Mouse (Mus musculus) midbrain, embryonic 13.5 days (tissue): Measurements from ENCODE around the gene Eps15l1. TPM values are rescaled to one million over a fixed set of nuclear protein-coding genes. Genes with fewer than 3 reads are reported as not detected.

Experiments used
- ATAC-seq: fragments of 200-750 bp; cut with Nextera tagmentation; 2 replicates; pipeline ENCODE4 v1.8.0; 2017; ENCODE audit warnings: mild to moderate bottlenecking, moderate TSS enrichment, moderate library complexity
- H3K27ac ChIP-seq: fragments of 300-500 bp; sonication (generic); 2 replicates; pipeline ENCODE4 v1.5.1; 2015; ENCODE audit warnings: inconsistent platforms, mild to moderate bottlenecking, moderate library complexity
- H3K27me3 ChIP-seq: fragments of 300-500 bp; sonication (generic); 2 replicates; pipeline ENCODE4 v1.6.1; 2015; ENCODE audit warnings: mild to moderate bottlenecking, inconsistent platforms
- H3K36me3 ChIP-seq: fragments of 300-500 bp; sonication (generic); 2 replicates; pipeline ENCODE4 v1.6.1; 2015; ENCODE audit warnings: mild to moderate bottlenecking, inconsistent platforms
- H3K4me1 ChIP-seq: fragments of 300-500 bp; sonication (generic); replicated peaks from 2 replicates; pipeline ENCODE4 v1.6.1; 2015; ENCODE audit warnings: inconsistent platforms
- H3K4me2 ChIP-seq: fragments of 300-500 bp; sonication (generic); replicated peaks from 2 replicates; pipeline ENCODE4 v1.6.1; 2015; ENCODE audit warnings: moderate library complexity, mild to moderate bottlenecking, inconsistent platforms
- H3K4me3 ChIP-seq: fragments of 300-500 bp; sonication (generic); replicated peaks from 2 replicates; pipeline ENCODE4 v1.5.1; 2015; ENCODE audit warnings: mild to moderate bottlenecking, inconsistent platforms
- H3K9ac ChIP-seq: fragments of 300-500 bp; sonication (generic); replicated peaks from 2 replicates; pipeline ENCODE4 v1.6.1; 2015; ENCODE audit warnings: mild to moderate bottlenecking, inconsistent platforms
- H3K9me3 ChIP-seq: fragments of 300-500 bp; sonication (generic); 2 replicates; pipeline ENCODE4 v1.6.1; 2016; ENCODE audit warnings: mild to moderate bottlenecking, inconsistent platforms
- whole genome bisulfite sequencing: fragments of 180-500 bp; shearing (Covaris S2); methylation state at CpG from one replicate; pipeline ENCODE4 v1.1.7; 2015; 5-methylcytosine and 5-hydroxymethylcytosine counted together
- polyA plus RNA-seq: library from polyadenylated mRNA; unstranded; fragments of >200 nt; fragmentation: Nextera tagmentation; extraction: Ambion mirVana; gene quantifications from 2 replicates; pipeline ENCODE4 v1.2.1, GENCODE M21; 2015

The Eps15l1 gene
- 69.2 and 72.1 TPM in 2 replicates for polyA plus RNA-seq

DNA sequence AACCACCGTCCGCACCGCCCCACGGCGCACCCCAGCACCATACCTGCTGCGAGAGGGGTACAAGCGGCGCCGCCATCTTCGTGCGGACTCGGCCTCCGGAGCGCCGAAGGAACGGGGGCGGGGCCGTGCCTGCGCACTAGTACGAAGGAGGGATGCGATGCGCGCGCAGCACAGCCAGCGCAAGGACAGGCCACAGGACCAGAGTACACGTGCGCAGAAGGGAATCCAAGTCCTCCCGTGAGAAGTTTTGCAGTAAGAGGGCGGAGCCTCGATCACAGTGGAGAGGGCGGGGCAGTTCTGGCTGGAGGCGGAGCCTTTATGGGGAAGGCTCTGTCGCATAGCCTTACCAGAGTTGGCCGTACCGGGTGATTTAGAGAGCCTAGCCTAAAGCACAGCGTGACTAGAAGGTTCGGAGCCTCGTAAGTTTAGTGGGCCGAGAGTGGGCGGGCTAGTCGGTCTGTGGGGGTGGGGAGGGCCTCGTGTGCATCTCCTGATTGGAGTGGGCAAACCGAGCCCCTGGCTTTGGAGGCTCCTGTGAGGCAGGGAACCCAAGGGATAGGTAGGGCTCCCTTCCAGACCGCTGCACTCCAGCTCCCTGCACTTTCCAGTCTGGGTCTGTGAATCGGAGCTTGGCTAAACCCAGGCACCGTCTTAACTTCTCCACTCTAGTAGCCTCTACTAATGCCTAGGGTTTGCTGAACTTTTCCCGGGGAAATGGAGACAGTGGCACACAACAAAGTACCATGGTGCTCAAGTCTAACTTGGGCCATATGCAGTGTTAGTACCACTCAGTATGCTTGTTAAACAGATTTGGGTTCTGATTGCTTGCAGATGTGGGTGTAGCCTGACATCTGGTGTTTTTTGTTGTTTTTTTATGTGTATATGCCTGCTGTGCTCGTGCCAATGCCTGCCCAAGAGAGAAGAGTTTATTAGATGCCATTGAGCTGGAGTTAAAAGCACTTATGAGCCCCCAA is at the start of gene Eps15l1:
Eps15l1 (minus strand) TSS at position 99 of the 974 bp plus-strand sequence.
- peak; percentile 98 for ATAC-seq
- Histone ChIP-seq H3K27ac (peak within 1 kb of the TSS; percentile 90), H3K4me3 (peak within 1 kb of the TSS; percentile 91), H3K9ac (peak within 1 kb of the TSS; percentile 94), H3K27me3 (no peaks in the 10 kb centered on the region), H3K4me2 (peak within 1 kb of the TSS; percentile 75), H3K36me3 (peaks cover 5% of the 10 kb centered on the region; the same call in 1 of the 2 replicates), H3K4me1 (peaks cover 45% of the 10 kb centered on the region), H3K9me3 (no peaks in the 10 kb centered on the region)
- WGBS = under 1% methylated on average over 48 of the region's 48 CpGs

DNA sequence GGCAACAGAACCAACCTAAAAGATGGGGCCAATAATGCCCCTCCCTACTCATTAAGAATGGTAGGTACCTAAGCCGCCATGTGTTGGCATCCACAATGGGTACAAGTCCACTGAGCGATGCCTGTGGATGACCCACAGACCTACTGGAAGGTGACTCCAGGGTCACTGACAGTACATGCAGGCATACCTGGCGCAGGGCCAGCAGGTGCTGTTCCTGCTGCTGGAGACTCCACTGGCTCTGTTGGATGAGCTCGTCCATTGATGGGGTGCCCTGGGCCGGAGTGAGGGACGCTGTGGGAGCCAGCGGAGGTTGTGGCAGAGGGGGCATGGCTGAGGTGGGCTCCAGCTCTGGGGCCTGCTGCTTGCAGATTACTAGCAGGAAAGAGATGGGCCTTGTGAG is 49.4 kb upstream of the Eps15l1 start:
- no peak overlapping the region for H3K4me3 ChIP-seq
- H3K9ac ChIP-seq = no peak overlapping the region
- no peaks in the 10 kb centered on the region for H3K27me3 ChIP-seq
- no peak for ATAC-seq
- H3K4me1 ChIP-seq = peaks cover 17% of the 10 kb centered on the region
- H3K4me2 ChIP-seq = no peak overlapping the region
- no peak overlapping the region for H3K27ac ChIP-seq
- 94% methylated on average over 7 of the region's 7 CpGs for WGBS
- H3K36me3 ChIP-seq = peaks cover 77% of the 10 kb centered on the region
- no peaks in the 10 kb centered on the region for H3K9me3 ChIP-seq

DNA sequence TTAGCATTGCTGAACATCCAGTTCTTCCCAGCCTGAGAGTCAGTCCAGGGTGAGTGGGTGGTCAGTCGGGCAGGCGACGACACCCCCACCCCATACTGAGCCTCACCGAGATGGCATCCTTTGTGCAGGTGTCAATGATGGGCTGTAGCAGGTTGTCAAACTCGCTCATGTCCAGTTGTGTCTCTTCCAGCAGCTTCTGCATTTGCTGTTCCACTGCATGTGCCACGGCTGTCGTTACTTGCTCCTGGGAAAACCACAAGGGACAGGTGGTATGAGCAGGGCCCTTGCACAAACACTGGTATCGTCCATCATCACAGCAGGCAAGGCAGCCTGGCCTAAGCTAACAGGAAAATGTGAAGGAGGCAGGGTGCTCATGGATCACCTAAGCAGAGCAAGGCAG is 48.7 kb upstream of the Eps15l1 start:
- ATAC-seq = no peak
- Histone ChIP-seq H3K4me2 (no peak overlapping the region), H3K9me3 (no peaks in the 10 kb centered on the region), H3K4me1 (peaks cover 14% of the 10 kb centered on the region), H3K36me3 (peaks cover 84% of the 10 kb centered on the region), H3K27ac (no peak overlapping the region), H3K4me3 (no peak overlapping the region), H3K27me3 (no peaks in the 10 kb centered on the region), H3K9ac (no peak overlapping the region)
- 96% methylated on average over 8 of the region's 8 CpGs for WGBS

DNA sequence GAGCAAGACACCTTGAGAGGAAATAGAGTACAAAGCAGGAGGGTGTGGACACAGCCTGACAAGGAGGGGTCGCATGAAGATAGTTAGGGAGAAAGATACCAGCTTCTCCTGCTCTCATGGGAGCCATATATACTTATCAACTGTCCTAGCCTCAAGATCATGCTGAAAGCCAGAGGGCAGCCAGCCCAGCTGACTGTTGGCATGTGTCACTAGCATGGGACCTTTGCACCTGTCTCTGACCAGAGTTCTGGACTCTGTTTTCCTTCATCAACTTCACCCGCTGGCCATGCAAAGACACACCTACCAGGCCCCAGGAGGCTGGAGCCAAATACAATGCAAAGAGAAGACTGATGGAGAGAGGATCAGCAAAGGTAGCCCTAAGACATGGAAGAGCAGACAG is 48.0 kb upstream of the Eps15l1 start:
- no peak overlapping the region for H3K4me2 ChIP-seq
- WGBS = 94% methylated on average over 2 of the region's 2 CpGs

DNA sequence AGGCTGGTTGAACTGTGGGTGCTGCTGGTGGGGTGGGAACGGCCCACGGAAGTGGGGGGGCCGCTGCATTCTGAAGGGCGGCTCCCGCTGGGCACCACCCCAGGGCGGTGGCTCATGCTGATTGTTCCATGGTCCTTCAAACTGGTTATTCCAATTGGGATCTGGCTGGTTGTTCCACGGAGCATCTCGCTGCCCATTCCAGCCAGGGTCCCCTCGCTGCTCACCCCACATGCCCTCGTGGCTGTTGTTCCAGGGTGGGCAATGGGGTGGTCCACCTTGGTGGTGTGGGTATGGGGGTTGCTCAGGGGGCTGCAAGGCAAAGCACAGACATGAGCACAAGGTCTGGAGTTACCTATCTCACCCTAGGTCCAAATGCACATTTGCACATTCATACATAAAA is 43.0 kb upstream of the Eps15l1 start:
- H3K27me3 ChIP-seq = no peaks in the 10 kb centered on the region
- no peak for ATAC-seq
- no peak overlapping the region for H3K4me2 ChIP-seq
- H3K27ac ChIP-seq = no peak overlapping the region
- no peaks in the 10 kb centered on the region for H3K9me3 ChIP-seq
- H3K4me3 ChIP-seq = no peak overlapping the region
- H3K9ac ChIP-seq = no peak overlapping the region
- WGBS = 96% methylated on average over 10 of the region's 10 CpGs
- no peaks in the 10 kb centered on the region for H3K4me1 ChIP-seq
- peaks cover 99% of the 10 kb centered on the region for H3K36me3 ChIP-seq

More for the DNA sequence above, 48.0 kb upstream of the Eps15l1 start:
- H3K27me3 ChIP-seq = no peaks in the 10 kb centered on the region
- H3K36me3 ChIP-seq = peaks cover 92% of the 10 kb centered on the region
- no peak overlapping the region for H3K4me3 ChIP-seq
- H3K27ac ChIP-seq = no peak overlapping the region
- H3K9me3 ChIP-seq = no peaks in the 10 kb centered on the region
- H3K4me1 ChIP-seq = peaks cover 12% of the 10 kb centered on the region
- ATAC-seq = no peak
- no peak overlapping the region for H3K9ac ChIP-seq

DNA sequence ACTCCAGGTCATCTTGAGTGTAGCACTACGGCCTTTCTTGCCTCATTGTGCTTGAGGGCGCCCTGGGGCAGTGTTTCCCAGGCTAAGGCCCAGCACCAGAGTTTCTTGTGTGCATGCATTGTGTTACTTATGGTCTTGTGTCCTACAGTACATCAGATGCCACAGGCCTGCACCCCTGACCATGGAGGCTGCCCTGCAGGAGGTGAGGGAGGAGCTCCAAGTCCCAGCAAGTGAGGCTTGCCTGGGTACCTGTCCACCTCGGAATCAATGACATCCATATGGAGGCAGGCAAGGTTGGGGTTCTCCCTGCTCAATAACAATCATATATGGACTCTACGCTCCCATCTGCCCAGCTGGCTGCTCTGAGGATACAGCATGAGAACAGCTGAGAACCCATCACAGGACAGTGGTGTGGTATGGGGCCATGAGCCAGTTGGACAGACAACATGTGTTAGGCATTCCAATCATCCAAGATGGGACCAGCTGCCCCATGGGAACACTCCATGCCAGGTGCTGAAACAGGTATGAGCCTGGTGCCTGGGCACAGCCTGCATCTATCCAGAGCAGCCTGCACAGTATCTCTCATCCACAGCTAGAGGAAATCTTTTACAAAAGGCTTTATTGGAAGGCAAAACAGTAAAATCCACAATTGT is 38.7 kb upstream of the Eps15l1 start:
- H3K4me2 ChIP-seq = no peak overlapping the region
- H3K9me3 ChIP-seq = no peaks in the 10 kb centered on the region
- no peak for ATAC-seq
- H3K4me3 ChIP-seq = no peak overlapping the region
- H3K27ac ChIP-seq = no peak overlapping the region
- H3K36me3 ChIP-seq = peaks cover 86% of the 10 kb centered on the region
- no peaks in the 10 kb centered on the region for H3K4me1 ChIP-seq
- H3K27me3 ChIP-seq = no peaks in the 10 kb centered on the region
- 91% methylated on average over 4 of the region's 4 CpGs for WGBS
- no peak overlapping the region for H3K9ac ChIP-seq

DNA sequence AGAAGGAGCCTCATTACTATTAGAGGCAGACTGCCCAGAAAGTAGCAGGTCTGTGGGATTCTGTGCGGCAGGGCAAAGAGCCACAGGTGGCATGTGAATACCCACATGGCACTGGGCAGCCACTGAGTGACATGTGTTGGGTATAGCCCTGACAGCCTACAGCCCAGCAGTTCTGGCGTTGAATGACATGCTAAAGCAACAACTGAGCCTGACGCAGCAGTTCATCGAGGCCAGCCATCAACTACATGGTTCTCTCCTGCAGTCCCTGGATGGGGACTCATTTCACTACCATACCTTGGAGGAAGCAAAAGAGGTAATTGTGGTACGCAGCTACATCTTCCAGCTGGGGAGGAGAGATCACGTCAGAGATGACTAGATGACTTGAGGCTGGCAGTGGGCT is 37.2 kb upstream of the Eps15l1 start:
- ATAC-seq = no peak
- H3K4me3 ChIP-seq = no peak overlapping the region
- no peaks in the 10 kb centered on the region for H3K4me1 ChIP-seq
- peaks cover 86% of the 10 kb centered on the region for H3K36me3 ChIP-seq
- H3K27ac ChIP-seq = no peak overlapping the region
- H3K9ac ChIP-seq = no peak overlapping the region
- H3K9me3 ChIP-seq = 0 out of 2 replicates have a peak, but pooled peaks cover 5% of the 10 kb centered on the region
- 93% methylated on average over 6 of the region's 6 CpGs for WGBS
- no peak overlapping the region for H3K4me2 ChIP-seq
- no peaks in the 10 kb centered on the region for H3K27me3 ChIP-seq

DNA sequence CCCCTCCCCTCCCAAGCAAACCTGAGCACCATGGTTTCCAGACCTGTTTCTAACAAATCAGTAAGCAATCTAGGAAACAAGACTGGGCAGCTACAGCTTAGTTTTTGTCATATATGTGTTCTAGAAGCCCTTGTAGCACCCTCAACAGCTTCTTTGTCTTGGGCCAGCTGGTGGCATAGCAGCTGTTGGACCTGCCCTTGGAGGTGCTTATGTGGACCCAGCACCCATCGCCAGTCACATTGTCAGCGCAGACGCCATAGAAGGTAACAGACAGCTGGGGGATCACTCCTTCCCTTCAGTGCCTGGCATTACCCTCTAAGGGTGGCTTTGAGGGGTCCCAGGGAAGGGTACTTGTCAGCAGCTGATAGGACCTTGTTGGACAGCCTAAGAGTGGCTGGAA is 36.5 kb upstream of the Eps15l1 start:
- 0 out of 2 replicates have a peak, but pooled peaks cover 5% of the 10 kb centered on the region for H3K9me3 ChIP-seq
- no peak overlapping the region for H3K9ac ChIP-seq
- WGBS = 89% methylated on average over 3 of the region's 3 CpGs
- H3K4me1 ChIP-seq = no peaks in the 10 kb centered on the region
- no peaks in the 10 kb centered on the region for H3K27me3 ChIP-seq
- no peak for ATAC-seq
- H3K36me3 ChIP-seq = peaks cover 86% of the 10 kb centered on the region
- H3K4me3 ChIP-seq = no peak overlapping the region
- no peak overlapping the region for H3K4me2 ChIP-seq
- no peak overlapping the region for H3K27ac ChIP-seq

DNA sequence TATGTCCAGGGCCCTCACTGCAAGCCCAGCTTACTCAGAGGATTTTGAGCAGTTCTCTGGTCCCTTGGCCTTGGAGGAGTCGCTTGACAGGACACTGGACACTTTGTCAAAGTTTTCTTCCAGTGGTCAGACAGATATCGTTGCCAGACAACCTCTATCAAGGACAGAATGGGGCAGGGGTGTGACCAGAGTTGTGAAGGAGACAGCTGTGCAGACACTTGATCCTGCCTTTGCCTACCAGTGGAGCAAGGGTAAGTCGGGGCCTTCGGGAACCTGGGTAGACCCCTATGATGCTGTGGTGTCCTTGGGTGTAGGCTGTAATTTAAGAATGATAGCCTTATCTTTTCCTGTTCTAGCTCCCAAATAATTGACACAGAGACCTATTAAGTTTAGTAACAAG is 34.1 kb upstream of the Eps15l1 start:
- Histone ChIP-seq H3K4me1 (no peaks in the 10 kb centered on the region), H3K36me3 (peaks cover 82% of the 10 kb centered on the region), H3K9ac (no peak overlapping the region), H3K4me3 (no peak overlapping the region), H3K27ac (no peak overlapping the region), H3K9me3 (0 out of 2 replicates have a peak, but pooled peaks cover 5% of the 10 kb centered on the region), H3K4me2 (no peak overlapping the region), H3K27me3 (no peaks in the 10 kb centered on the region)
- ATAC-seq = no peak
- 92% methylated on average over 4 of the region's 4 CpGs for WGBS

DNA sequence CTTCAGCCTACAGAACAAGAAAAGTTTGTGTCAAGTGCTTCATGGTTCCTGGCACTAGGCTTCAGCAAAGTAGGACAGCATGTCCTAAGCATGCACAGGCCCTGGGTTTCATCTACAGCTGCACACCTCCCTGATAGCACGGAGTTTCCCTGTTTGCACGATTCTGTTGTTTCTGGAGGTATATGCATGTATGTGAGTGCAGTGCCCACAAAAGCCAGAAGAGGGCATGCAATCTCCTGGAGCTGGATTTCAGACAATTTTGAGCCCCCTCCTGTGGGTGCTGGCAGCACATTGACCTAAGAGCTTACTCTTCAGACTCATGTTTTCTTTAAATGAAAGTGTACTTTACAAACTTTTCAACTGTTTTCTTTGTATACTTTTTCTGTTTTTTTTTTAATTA is 32.6 kb upstream of the Eps15l1 start:
- no peak overlapping the region for H3K27ac ChIP-seq
- no peaks in the 10 kb centered on the region for H3K4me1 ChIP-seq
- WGBS = 93% methylated on average over 2 of the region's 2 CpGs
- H3K36me3 ChIP-seq = peaks cover 82% of the 10 kb centered on the region
- H3K9ac ChIP-seq = no peak overlapping the region
- no peak overlapping the region for H3K4me2 ChIP-seq
- H3K27me3 ChIP-seq = no peaks in the 10 kb centered on the region
- no peak overlapping the region for H3K4me3 ChIP-seq
- no peak for ATAC-seq
- H3K9me3 ChIP-seq = 0 out of 2 replicates have a peak, but pooled peaks cover 5% of the 10 kb centered on the region

DNA sequence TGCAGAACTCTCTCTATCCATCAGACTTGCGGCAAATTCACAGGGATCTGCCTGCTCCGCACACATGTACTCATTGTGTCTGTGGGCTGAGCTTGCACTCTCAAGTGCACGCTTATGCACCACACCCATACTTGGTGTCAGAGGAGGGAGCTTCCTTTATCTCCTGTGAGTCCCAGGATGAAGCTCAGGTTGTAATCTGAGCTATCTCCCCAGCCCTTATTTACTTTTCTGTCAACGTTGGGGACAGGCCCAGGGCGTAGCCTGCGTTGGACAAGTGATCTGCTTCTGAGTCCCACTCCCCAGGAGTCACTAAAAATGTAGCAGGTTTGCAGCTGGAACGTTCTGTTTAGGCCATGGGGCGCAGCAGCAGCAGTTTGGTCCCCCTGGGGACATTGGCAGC is 30.3 kb upstream of the Eps15l1 start:
- H3K4me2 ChIP-seq = no peak overlapping the region
- H3K27me3 ChIP-seq = no peaks in the 10 kb centered on the region
- 0 out of 2 replicates have a peak, but pooled peaks cover 5% of the 10 kb centered on the region for H3K9me3 ChIP-seq
- H3K36me3 ChIP-seq = peaks cover 82% of the 10 kb centered on the region
- no peak overlapping the region for H3K27ac ChIP-seq
- no peak overlapping the region for H3K4me3 ChIP-seq
- no peak overlapping the region for H3K9ac ChIP-seq
- 90% methylated on average over 8 of the region's 8 CpGs for WGBS
- ATAC-seq = no peak
- peaks cover 8% of the 10 kb centered on the region for H3K4me1 ChIP-seq

DNA sequence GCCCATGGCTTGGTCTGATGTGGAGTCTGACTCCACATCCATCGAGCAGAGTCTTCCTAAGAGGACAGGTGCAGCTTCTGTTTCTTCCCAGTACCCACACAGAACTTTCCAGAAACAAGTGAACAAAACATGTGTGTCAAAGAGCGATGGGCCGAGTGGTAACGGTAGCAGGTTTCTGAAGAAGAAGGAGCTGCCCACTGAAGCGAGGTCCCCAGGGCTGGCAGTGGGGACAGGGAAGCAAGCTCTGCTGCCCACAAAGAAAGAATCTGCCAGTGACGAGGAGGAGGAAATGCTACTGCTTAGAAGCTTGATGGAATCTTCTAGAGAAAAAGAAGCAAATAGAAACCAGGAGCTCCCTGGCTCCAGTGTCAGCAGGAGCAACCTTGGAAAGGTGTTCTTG is 23.8 kb upstream of the Eps15l1 start:
- Histone ChIP-seq H3K27me3 (no peaks in the 10 kb centered on the region), H3K4me1 (peaks cover 28% of the 10 kb centered on the region), H3K4me3 (no peak overlapping the region), H3K4me2 (no peak overlapping the region), H3K9me3 (no peaks in the 10 kb centered on the region), H3K36me3 (peaks cover 28% of the 10 kb centered on the region), H3K27ac (no peak overlapping the region), H3K9ac (no peak overlapping the region)
- WGBS = 95% methylated on average over 6 of the region's 6 CpGs
- no peak for ATAC-seq
